Mouse (Mus musculus) kidney, embryonic 15.5 days (tissue): ENCODE data around the gene Ccdc144b. TPM values are rescaled to one million over a fixed set of nuclear protein-coding genes. Genes with fewer than 3 reads are reported as not detected.

ENCODE experiments used
- ATAC-seq: fragments of 200-750 bp; cut with Nextera tagmentation; replicated peaks from 2 replicates; pipeline ENCODE4 v1.8.0; 2017; ENCODE audit warnings: moderate TSS enrichment; ENCODE audit not compliant: low FRiP score
- H3K27ac ChIP-seq: fragments of 300-500 bp; sonication (generic); 2 replicates; pipeline ENCODE4 v1.5.1; 2015; ENCODE audit warnings: mild to moderate bottlenecking, inconsistent platforms
- H3K27me3 ChIP-seq: fragments of 300-500 bp; sonication (generic); 2 replicates; pipeline ENCODE4 v1.6.1; 2015; ENCODE audit warnings: inconsistent platforms
- H3K36me3 ChIP-seq: fragments of 300-500 bp; sonication (generic); 2 replicates; pipeline ENCODE4 v1.6.1; 2015; ENCODE audit warnings: inconsistent platforms
- H3K4me1 ChIP-seq: fragments of 300-500 bp; sonication (generic); 2 replicates; pipeline ENCODE4 v1.6.1; 2015; ENCODE audit warnings: inconsistent platforms
- H3K4me2 ChIP-seq: fragments of 300-500 bp; sonication (generic); 2 replicates; pipeline ENCODE4 v1.6.1; 2015; ENCODE audit warnings: moderate library complexity, mild to moderate bottlenecking, inconsistent platforms
- H3K4me3 ChIP-seq: fragments of 300-500 bp; sonication (generic); replicated peaks from 2 replicates; pipeline ENCODE4 v1.5.1; 2015; ENCODE audit warnings: mild to moderate bottlenecking, inconsistent platforms
- H3K9ac ChIP-seq: fragments of 300-500 bp; sonication (generic); 2 replicates; pipeline ENCODE4 v1.6.1; 2015; ENCODE audit warnings: mild to moderate bottlenecking, inconsistent platforms
- H3K9me3 ChIP-seq: fragments of 300-500 bp; sonication (generic); replicated peaks from 2 replicates; pipeline ENCODE4 v1.6.1; 2016; ENCODE audit warnings: inconsistent platforms
- WGBS: fragments of 180-500 bp; shearing (Covaris S2); methylation state at CpG from one replicate; pipeline ENCODE4 v1.1.7; 2015; ENCODE audit warnings: mixed read lengths; 5-methylcytosine and 5-hydroxymethylcytosine counted together
- polyA plus RNA-seq: library from polyadenylated mRNA; unstranded; fragments of >200 nt; fragmentation: Nextera tagmentation; extraction: Ambion mirVana; gene quantifications from 2 replicates; pipeline ENCODE4 v1.2.1, GENCODE M21; 2015

Gene Ccdc144b
- polyA plus RNA-seq = not detected in 2 replicates

GRCm38 (mm10) chr3:36053447-36053846 is at the start of gene Ccdc144b:
Ccdc144b (minus strand) TSS chr3:36053547.
- Histone ChIP-seq H3K9ac (no peak within 1 kb of the TSS), H3K36me3 (no peaks in the 10 kb centered on the region), H3K27me3 (0 out of 2 replicates have a peak, but pooled peaks cover 2% of the 10 kb centered on the region), H3K4me2 (no peak within 1 kb of the TSS), H3K4me1 (no peaks in the 10 kb centered on the region), H3K27ac (no peak within 1 kb of the TSS), H3K4me3 (no peak within 1 kb of the TSS), H3K9me3 (no peaks in the 10 kb centered on the region)
- 93% methylated on average over 6 of the region's 6 CpGs for WGBS
- no peak for ATAC-seq

- peaks cover 28% of the 10 kb centered on the region for H3K36me3 ChIP-seq
Measured at GRCm38 (mm10) chr3:36095371-36095770, 42.0 kb upstream of the Ccdc144b start.

GRCm38 (mm10) chr3:36087591-36087990 is 34.2 kb upstream of the Ccdc144b start:
- no peak overlapping the region for H3K4me3 ChIP-seq
- no peaks in the 10 kb centered on the region for H3K9me3 ChIP-seq
- no peak overlapping the region for H3K4me2 ChIP-seq
- no peaks in the 10 kb centered on the region for H3K4me1 ChIP-seq
- no peak overlapping the region for H3K9ac ChIP-seq
- H3K27me3 ChIP-seq = no peaks in the 10 kb centered on the region
- H3K36me3 ChIP-seq = peaks cover 89% of the 10 kb centered on the region
- no peak overlapping the region for H3K27ac ChIP-seq
- WGBS = 89% methylated on average over 9 of the region's 9 CpGs
- no peak for ATAC-seq

More at GRCm38 (mm10) chr3:36095371-36095770, 42.0 kb upstream of the Ccdc144b start:
- Histone ChIP-seq H3K27ac (no peak overlapping the region), H3K4me1 (no peaks in the 10 kb centered on the region), H3K9ac (no peak overlapping the region), H3K4me3 (no peak overlapping the region), H3K4me2 (no peak overlapping the region), H3K27me3 (no peaks in the 10 kb centered on the region), H3K9me3 (0 out of 2 replicates have a peak, but pooled peaks cover 3% of the 10 kb centered on the region)
- 82% methylated on average over 2 of the region's 2 CpGs for WGBS
- ATAC-seq = no peak

DNA sequence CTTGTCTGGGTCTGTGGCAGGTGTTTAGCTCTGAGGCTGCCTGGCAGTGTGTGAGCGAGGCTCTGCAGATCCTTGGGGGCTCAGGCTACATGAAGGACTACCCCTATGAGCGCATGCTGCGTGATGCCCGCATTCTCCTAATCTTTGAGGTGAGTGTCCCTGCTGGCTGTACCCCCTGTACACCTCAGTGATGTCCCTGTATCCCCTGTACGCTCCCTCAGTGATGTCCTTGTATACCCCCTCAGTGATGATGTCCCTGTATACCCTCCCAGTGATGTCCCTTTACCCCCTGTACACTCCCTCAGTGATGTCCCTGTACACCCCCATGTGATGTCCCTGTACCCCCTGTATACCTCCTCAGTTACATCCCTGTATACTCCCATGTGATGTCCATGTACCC is 32.0 kb upstream of the Ccdc144b start:
- no peak overlapping the region for H3K4me3 ChIP-seq
- 98% methylated on average over 5 of the region's 5 CpGs for WGBS
- H3K4me1 ChIP-seq = no peaks in the 10 kb centered on the region
- no peak overlapping the region for H3K4me2 ChIP-seq
- no peak overlapping the region for H3K9ac ChIP-seq
- H3K36me3 ChIP-seq = peaks cover 96% of the 10 kb centered on the region
- ATAC-seq = no peak
- H3K27me3 ChIP-seq = no peaks in the 10 kb centered on the region
- no peak overlapping the region for H3K27ac ChIP-seq
- no peaks in the 10 kb centered on the region for H3K9me3 ChIP-seq

GRCm38 (mm10) chr3:36083381-36083780 is 30.0 kb upstream of the Ccdc144b start:
- H3K9ac ChIP-seq = no peak overlapping the region
- 93% methylated on average over 7 of the region's 7 CpGs for WGBS
- no peak overlapping the region for H3K4me2 ChIP-seq
- no peaks in the 10 kb centered on the region for H3K27me3 ChIP-seq
- peaks cover 97% of the 10 kb centered on the region for H3K36me3 ChIP-seq
- H3K4me1 ChIP-seq = no peaks in the 10 kb centered on the region
- no peaks in the 10 kb centered on the region for H3K9me3 ChIP-seq
- no peak for ATAC-seq
- H3K27ac ChIP-seq = no peak overlapping the region
- H3K4me3 ChIP-seq = no peak overlapping the region

GRCm38 (mm10) chr3:36082843-36083242 is 29.5 kb upstream of the Ccdc144b start:
- H3K27me3 ChIP-seq = no peaks in the 10 kb centered on the region
- H3K9me3 ChIP-seq = no peaks in the 10 kb centered on the region
- ATAC-seq = no peak
- H3K4me1 ChIP-seq = no peaks in the 10 kb centered on the region
- no peak overlapping the region for H3K4me2 ChIP-seq
- no peak overlapping the region for H3K4me3 ChIP-seq
- H3K36me3 ChIP-seq = peaks cover 97% of the 10 kb centered on the region
- H3K9ac ChIP-seq = no peak overlapping the region
- 90% methylated on average over 4 of the region's 4 CpGs for WGBS
- H3K27ac ChIP-seq = no peak overlapping the region

- Histone ChIP-seq H3K27ac (no peak overlapping the region), H3K9ac (no peak overlapping the region), H3K9me3 (no peaks in the 10 kb centered on the region), H3K4me2 (no peak overlapping the region), H3K4me3 (no peak overlapping the region), H3K36me3 (peaks cover 97% of the 10 kb centered on the region), H3K27me3 (no peaks in the 10 kb centered on the region), H3K4me1 (no peaks in the 10 kb centered on the region)
- ATAC-seq = no peak
- WGBS = 88% methylated on average over 5 of the region's 5 CpGs
Measured at GRCm38 (mm10) chr3:36080741-36081140, 27.4 kb upstream of the Ccdc144b start.

- Histone ChIP-seq H3K4me1 (no peaks in the 10 kb centered on the region), H3K27ac (no peak overlapping the region), H3K9ac (no peak overlapping the region), H3K36me3 (peaks cover 97% of the 10 kb centered on the region), H3K27me3 (no peaks in the 10 kb centered on the region), H3K9me3 (no peaks in the 10 kb centered on the region), H3K4me2 (no peak overlapping the region), H3K4me3 (no peak overlapping the region)
- no peak for ATAC-seq
- 95% methylated on average over 5 of the region's 5 CpGs for WGBS
Measured at GRCm38 (mm10) chr3:36079886-36080285, 26.5 kb upstream of the Ccdc144b start.

DNA sequence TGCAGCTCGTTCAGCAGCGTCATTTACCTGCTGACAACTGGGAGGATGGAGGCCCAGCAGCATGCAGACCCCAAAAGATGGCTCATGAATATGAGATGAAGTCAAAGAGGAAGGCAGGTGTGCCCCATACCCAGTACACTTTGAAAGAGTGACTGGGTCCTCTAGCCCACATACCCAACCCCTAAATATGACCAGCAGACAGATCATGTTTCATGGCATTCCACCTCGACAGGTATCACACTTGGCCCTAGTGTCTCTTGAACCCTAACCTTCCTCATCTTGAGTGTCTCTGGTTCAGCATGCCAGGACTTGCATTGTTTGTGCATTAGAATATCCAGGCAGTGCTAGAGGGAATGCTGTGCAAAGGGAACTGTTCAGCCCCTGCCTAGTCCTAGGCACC is 24.0 kb upstream of the Ccdc144b start:
- H3K4me3 ChIP-seq = no peak overlapping the region
- no peak overlapping the region for H3K9ac ChIP-seq
- no peak overlapping the region for H3K4me2 ChIP-seq
- peaks cover 92% of the 10 kb centered on the region for H3K36me3 ChIP-seq
- 90% methylated on average over 3 of the region's 3 CpGs for WGBS
- H3K4me1 ChIP-seq = no peaks in the 10 kb centered on the region
- H3K9me3 ChIP-seq = no peaks in the 10 kb centered on the region
- H3K27ac ChIP-seq = no peak overlapping the region
- H3K27me3 ChIP-seq = no peaks in the 10 kb centered on the region
- no peak for ATAC-seq

DNA sequence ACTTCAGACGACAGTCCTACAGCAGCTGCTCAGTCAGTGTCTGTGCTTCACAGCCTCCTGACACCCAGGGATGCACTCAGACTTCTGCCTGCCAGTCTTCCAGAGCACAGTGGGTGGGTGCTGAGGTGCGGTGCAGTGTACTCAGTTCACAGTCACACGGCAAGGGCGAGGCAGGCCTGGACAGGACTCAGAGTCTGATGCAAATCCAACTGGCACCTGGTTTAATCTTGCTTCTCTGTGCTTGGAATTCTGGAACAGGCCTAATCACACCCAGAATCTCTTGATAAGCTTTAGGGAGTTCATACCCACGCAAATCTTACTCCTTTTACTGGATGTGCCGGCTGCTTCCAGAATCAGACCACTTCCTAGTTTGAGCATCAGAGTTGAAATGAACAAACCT is 22.1 kb upstream of the Ccdc144b start:
- no peak for ATAC-seq
- no peaks in the 10 kb centered on the region for H3K27me3 ChIP-seq
- H3K9ac ChIP-seq = no peak overlapping the region
- H3K36me3 ChIP-seq = peaks cover 83% of the 10 kb centered on the region
- H3K27ac ChIP-seq = no peak overlapping the region
- H3K4me1 ChIP-seq = no peaks in the 10 kb centered on the region
- no peaks in the 10 kb centered on the region for H3K9me3 ChIP-seq
- WGBS = 96% methylated on average over 6 of the region's 6 CpGs
- H3K4me3 ChIP-seq = no peak overlapping the region
- no peak overlapping the region for H3K4me2 ChIP-seq

GRCm38 (mm10) chr3:36074231-36074630 is 20.9 kb upstream of the Ccdc144b start:
- 95% methylated on average over 6 of the region's 6 CpGs for WGBS
- no peak overlapping the region for H3K9ac ChIP-seq
- H3K4me3 ChIP-seq = no peak overlapping the region
- no peaks in the 10 kb centered on the region for H3K4me1 ChIP-seq
- no peak overlapping the region for H3K4me2 ChIP-seq
- no peaks in the 10 kb centered on the region for H3K27me3 ChIP-seq
- H3K36me3 ChIP-seq = peaks cover 80% of the 10 kb centered on the region
- no peak overlapping the region for H3K27ac ChIP-seq
- no peak for ATAC-seq
- no peaks in the 10 kb centered on the region for H3K9me3 ChIP-seq

DNA sequence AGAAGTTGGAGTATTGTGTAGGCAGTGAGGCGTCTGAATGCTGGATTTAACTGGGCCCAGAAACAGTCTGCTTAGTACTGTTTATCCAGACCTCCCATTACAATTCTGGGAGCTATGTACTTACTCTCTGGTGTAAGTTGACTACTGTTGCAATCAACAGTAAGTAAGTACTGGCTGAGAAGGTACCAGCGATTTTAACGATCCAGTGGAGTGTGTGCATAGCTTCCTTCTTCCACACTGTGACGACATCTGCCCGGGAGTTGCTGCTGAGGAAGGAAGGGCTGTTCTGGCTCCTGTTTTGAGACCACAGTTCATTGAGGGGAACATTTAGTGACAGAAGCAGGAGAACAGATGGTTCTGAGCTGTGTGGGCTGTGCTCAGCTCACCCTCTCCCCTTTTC is 17.7 kb upstream of the Ccdc144b start:
- no peaks in the 10 kb centered on the region for H3K9me3 ChIP-seq
- H3K4me3 ChIP-seq = no peak overlapping the region
- no peak overlapping the region for H3K27ac ChIP-seq
- peaks cover 16% of the 10 kb centered on the region for H3K4me1 ChIP-seq
- 95% methylated on average over 5 of the region's 5 CpGs for WGBS
- H3K36me3 ChIP-seq = peaks cover 52% of the 10 kb centered on the region
- no peaks in the 10 kb centered on the region for H3K27me3 ChIP-seq
- no peak overlapping the region for H3K9ac ChIP-seq
- H3K4me2 ChIP-seq = no peak overlapping the region
- ATAC-seq = no peak

DNA sequence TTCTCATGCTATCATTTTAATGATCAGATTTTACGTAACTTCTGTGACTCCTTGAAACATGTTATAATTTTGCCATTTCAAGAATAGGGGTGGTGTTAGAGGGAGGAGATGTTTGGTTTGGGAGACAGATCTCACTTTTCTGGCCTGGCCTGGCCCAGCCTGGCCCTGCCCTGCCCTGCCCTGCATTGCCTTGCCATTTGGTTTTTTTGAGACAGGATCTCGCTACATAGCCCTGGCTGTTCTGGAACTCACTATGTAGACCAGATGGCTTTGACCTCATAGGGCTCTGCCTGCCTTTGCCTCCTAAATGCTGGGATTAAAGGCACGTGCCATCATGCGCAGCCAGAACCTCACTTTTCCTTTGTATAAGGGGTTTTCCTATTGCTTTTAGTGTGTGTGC is 17.1 kb upstream of the Ccdc144b start:
- no peaks in the 10 kb centered on the region for H3K9me3 ChIP-seq
- no peaks in the 10 kb centered on the region for H3K27me3 ChIP-seq
- no peak overlapping the region for H3K9ac ChIP-seq
- H3K36me3 ChIP-seq = peaks cover 46% of the 10 kb centered on the region
- ATAC-seq = no peak
- peaks cover 16% of the 10 kb centered on the region for H3K4me1 ChIP-seq
- no peak overlapping the region for H3K4me2 ChIP-seq
- 97% methylated on average over 4 of the region's 4 CpGs for WGBS
- H3K27ac ChIP-seq = no peak overlapping the region
- H3K4me3 ChIP-seq = no peak overlapping the region
